Mouse (Mus musculus) ES-E14 (cell line): Measurements from ENCODE around the gene Zmiz1.

Source experiments
- CHD2 ChIP-seq: IDR thresholded peaks from 2 replicates; pipeline ENCODE4 v1.6.1; 2014; ENCODE audit warnings: mild to moderate bottlenecking, low read depth, low read length, inconsistent platforms
- HCFC1 ChIP-seq: IDR thresholded peaks from 2 replicates; pipeline ENCODE4 v1.6.1; 2012; ENCODE audit warnings: low read length, inconsistent platforms, borderline replicate concordance; ENCODE audit not compliant: insufficient read depth
- MAFK ChIP-seq: IDR thresholded peaks from 2 replicates; pipeline ENCODE4 v1.6.1; 2014; ENCODE audit warnings: mild to moderate bottlenecking, low read depth, low read length, inconsistent platforms; ENCODE audit not compliant: insufficient read depth

GRCm38 (mm10) chr14:25526872-25527271, 67.9 kb downstream of the Zmiz1 start:
- TF ChIP-seq HCFC1 (no peak), MAFK (no peak), CHD2 (no peak)
